Mouse (Mus musculus): Measurements from ENCODE around the gene Arid1b.

The Arid1b gene

GRCm38 (mm10) chr17:4993840-4994503 lies at the start of gene Arid1b:
Arid1b (plus strand) TSS chr17:4994332.
- peak; percentile 80 for DNase-seq

DNA sequence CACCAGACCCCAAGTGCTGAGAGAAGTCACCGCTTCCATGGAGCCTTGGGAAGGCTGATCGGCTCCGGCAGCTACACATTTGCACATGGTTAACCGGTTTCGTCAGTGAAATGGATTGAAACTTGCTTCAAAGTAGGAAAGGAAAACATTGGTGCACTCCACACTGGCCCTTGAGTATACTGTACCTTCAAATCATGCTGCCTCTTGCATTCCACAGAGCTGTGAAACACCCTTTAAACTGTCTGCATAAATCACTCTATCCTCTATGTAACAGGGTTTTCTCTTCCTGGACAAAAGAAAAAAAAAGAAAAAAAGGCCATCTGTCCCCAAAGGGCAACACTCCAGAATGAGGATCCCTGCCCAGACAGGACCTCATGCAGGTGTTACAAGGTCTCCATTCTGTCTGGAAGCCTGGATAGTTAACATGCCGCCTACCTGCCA lies 48.8 kb upstream of the Arid1b start:
- DNase-seq = peak; percentile 62

DNA sequence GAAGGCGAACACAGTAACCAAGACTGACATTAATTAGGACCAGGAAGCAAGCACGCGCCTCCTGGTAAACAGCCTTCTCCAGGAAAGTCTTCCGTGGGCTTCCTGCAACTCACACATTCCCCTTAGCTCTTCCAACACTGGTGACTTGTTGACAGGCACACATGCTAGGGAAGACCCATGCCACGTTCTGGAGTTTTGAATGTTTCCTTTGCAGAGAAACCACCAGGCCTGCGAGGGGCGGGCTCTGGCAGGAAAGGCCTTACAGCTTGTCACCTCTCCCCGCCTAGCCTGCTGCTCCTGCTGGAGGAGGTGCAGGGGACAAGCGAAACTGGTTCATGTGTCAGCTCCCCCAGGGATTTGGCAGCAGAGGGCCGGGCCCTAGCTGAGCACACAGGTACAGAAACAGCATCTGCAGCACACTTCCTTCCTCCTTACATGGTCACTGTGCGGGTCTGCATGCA lies 48.2 kb upstream of the Arid1b start:
- peak; percentile 66 for DNase-seq

GRCm38 (mm10) chr17:4946421-4946974 lies 47.6 kb upstream of the Arid1b start:
- peak; percentile 47 for DNase-seq

- no peak for DNase-seq
These were observed 47.1 kb upstream of the Arid1b start for GRCm38 (mm10) chr17:4947013-4947412.

DNA sequence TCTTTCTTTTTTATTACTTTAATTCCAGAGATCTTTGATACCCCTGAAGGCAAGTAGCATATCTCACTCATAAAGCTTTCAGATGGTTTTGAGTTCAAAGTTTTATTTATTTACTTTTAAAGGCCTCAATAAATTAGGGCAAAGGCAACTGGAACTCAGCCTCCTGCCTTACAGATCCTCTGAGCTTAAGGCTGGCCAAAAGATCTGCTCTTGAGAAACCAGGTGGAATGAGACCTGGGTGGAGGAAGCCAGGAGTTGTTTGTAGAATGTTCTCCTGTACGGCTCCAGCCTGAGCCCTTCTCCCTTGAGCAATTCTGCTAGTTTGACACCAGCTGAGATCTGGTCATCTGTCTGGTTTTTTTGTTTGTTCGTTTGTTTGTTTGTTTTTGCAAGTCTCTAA lies 46.7 kb upstream of the Arid1b start:
- no peak for DNase-seq

- no peak for DNase-seq
These were observed 45.6 kb upstream of the Arid1b start for GRCm38 (mm10) chr17:4948501-4948900.

DNA sequence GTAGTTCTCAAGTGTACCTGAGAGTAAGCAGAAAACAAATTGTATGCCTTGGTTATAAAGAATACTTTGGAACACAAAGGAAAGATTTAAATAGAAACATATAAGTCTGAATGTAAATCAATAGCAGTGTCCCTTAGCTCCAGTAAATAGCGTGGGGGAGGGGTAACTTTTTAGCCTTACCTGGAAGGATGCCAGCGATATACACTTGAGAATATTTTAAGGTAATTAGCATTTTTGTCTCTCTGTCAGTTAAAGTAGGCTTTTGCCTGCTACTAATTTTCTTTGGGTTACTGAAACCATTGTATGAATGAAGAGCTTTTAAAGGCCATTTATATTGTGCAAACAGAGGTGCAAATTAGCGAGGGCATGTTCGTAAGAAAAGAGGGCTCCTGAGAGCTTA lies 39.7 kb upstream of the Arid1b start:
- no peak for DNase-seq

GRCm38 (mm10) chr17:4964192-4964877 lies 29.8 kb upstream of the Arid1b start:
- DNase-seq = no peak

DNA sequence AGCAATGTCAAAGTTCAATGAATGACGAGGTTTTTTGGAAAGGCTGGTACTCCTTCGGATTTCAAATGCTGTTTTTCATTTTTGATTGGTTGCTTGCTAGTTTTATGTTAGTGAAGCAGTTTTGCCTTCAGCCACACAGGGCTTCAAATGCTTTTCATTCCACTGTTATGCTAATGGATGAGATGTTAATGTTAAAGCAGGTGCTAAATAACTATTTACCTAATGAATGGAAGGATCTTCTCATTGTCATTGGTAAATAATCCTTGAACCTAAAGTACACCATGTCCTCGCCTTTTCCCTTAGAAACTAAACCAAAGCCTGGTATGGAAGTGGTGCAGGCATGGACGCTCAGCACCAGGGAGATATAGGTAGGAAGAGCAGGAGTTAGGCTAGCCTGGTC lies 26.9 kb upstream of the Arid1b start:
- no peak for DNase-seq

GRCm38 (mm10) chr17:4968035-4968434 lies 26.1 kb upstream of the Arid1b start:
- no peak for DNase-seq

- DNase-seq = no peak
These were observed 25.3 kb upstream of the Arid1b start for GRCm38 (mm10) chr17:4968878-4969277.

- no peak for DNase-seq
These were observed 21.9 kb upstream of the Arid1b start for GRCm38 (mm10) chr17:4972261-4972660.

- DNase-seq = peak; percentile 93
These were observed 19.4 kb upstream of the Arid1b start for GRCm38 (mm10) chr17:4974736-4975135.

DNA sequence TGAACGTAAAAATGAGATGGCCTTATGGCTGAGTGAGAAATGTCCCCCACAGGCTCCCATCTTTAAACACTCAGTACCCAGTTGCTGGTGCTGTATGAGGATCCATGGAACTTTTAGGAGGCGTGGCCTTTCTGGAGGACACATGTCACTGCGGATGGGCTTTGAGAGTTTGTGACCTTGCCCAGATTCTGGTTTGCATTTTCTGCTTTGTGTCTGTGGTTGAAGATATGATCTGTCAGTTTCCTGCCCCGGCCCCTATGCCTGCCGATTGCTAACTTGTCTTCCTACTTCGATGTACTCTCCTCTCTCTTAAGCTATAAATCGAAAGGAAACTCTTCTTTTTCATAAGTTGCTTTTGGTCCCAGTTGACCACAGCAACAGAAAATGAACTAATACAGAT lies 14.0 kb upstream of the Arid1b start:
- no peak for DNase-seq

- DNase-seq = no peak
These were observed 11.3 kb upstream of the Arid1b start for GRCm38 (mm10) chr17:4982819-4983218.

GRCm38 (mm10) chr17:4984691-4985090 lies 9.4 kb upstream of the Arid1b start:
- DNase-seq = no peak

- no peak for DNase-seq
These were observed 3.1 kb upstream of the Arid1b start for GRCm38 (mm10) chr17:4990911-4991560.

DNA sequence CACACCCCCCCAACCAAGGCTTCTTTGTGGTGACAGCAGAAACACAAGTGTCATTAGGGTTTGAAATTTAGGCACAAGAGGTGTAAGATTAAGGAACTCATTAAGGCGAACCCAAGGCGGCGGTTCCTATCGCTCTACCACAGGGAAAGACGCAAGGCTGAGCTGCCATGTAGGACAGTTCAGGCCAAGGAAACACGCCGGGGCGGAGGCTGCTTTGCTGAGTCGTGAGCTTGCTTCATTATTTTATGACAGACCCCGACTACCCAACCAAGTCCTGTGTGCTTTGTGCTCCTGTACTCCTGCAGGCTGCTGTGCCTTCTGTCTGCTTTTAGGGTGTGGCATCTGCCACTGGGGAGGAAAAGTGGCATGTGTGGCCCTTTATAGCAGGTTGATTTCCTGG lies 2.5 kb upstream of the Arid1b start:
- no peak for DNase-seq

GRCm38 (mm10) chr17:4993497-4993839 lies 664 bp upstream of the Arid1b start:
- DNase-seq = no peak

DNA sequence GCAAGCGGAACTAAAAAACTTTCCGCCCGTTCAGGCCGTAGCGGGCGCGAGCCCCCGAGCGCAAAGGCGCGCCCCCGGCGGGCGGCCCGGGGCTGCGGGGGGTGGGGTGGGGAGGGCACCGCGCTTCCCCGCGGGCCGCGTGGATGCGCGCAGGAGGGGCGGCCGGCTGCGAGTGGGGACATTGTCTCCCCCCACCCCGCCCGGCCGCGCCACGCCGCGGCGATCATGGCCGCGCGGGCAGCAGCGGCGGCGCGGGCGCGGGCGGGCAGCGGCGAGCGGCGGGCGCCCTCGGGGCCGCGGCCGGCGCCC lies 326 bp downstream of the Arid1b start:
- no peak for DNase-seq

DNA sequence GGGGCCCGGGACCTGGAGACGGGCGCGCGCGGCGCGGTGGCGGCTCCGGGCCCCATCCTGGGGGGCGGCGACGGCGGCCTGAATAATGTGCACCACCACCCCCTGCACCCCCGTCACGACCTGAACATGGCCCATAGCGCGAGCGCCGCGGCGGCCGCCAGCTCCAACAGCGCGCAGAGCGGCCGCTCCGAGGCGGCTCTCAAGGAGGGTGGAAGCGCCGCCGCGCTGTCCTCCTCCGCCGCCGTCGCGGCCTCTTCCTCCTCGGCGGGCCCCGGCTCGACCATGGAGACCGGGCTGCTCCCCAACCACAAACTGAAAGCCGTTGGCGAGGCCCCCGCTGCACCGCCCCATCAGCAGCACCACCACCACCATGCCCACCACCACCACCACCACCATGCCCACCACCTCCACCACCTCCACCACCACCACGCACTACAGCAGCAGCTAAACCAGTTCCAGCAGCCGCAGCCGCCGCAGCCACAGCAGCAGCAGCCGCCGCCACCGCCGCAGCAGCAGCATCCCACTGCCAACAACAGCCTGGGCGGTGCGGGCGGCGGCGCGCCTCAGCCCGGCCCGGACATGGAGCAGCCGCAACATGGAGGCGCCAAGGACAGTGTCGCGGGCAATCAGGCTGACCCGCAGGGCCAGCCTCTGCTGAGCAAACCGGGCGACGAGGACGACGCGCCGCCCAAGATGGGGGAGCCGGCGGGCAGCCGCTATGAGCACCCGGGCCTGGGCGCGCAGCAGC lies 855 bp downstream of the Arid1b start:
- peak; percentile 65 for DNase-seq

DNA sequence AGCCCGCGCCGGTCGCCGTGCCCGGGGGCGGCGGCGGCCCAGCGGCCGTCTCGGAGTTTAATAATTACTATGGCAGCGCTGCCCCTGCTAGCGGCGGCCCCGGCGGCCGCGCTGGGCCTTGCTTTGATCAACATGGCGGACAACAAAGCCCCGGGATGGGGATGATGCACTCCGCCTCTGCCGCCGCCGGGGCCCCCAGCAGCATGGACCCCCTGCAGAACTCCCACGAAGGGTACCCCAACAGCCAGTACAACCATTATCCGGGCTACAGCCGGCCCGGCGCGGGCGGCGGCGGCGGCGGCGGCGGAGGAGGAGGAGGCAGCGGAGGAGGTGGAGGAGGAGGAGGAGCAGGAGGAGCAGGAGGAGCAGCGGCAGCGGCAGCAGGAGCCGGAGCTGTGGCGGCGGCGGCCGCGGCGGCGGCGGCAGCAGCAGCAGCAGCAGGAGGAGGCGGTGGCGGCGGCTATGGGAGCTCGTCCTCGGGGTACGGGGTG lies 1.5 kb downstream of the Arid1b start:
- DNase-seq = peak; percentile 77

All from cerebellum, adult 11 months (tissue).